Mouse (Mus musculus) forelimb bud, embryonic 11.5 days (tissue): Measurements from ENCODE around the gene Eya2.
A peak's percentile ranks its signal among the peaks of the same experiment; 100 is the strongest.
"Not testable (repeated sequence)": the region's sequence is repeated elsewhere in the genome, so short reads cannot be mapped to it uniquely, and the experiment has no call there.

Source experiments
- DNase-seq: peaks from one replicate; pipeline ENCODE4 v3.0.0-alpha.2; 2012; ENCODE audit warnings: low read depth, low spot score

The Eya2 gene

DNA sequence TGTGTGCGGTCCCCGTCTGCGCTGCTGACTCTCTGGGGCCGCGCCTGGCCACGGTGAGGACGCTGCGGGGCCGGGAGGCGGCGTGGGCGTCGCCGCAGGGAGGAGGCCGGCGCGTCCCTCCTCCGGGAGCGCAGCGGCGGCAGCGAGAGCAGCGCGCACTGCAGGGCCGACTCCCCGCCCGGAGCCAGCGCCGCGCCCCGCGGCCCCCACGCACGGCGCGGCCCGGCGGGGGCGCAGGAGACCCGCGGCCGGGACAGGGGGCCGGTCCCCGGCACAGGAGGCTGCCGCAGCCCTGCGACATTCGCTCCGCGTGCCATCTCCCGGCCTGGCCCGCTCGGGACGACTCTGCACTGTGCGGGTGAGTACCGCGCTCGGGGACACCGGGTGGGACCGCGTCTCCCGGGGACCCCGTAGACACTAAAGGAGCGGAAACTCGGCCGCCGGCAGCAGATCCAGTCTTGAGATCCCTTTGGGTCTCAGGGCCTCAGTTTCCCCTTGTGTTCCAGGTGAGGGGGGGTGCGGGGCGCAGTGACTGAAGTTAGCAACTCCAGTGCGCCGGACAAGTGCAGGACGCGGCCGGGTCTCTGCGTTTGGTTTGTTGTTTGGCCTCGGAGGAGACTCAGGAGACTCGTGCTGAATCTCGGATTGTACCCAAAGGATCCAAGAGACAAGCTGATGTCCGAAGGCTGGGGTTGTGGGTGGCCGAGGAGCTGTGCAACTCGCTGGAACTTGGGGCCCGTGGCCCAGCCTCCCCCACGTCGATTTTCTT lies at the start of gene Eya2:
Gene Eya2 (plus strand): TSS at position 126 of the 769 bp plus-strand sequence.
- no peak for DNase-seq

DNA sequence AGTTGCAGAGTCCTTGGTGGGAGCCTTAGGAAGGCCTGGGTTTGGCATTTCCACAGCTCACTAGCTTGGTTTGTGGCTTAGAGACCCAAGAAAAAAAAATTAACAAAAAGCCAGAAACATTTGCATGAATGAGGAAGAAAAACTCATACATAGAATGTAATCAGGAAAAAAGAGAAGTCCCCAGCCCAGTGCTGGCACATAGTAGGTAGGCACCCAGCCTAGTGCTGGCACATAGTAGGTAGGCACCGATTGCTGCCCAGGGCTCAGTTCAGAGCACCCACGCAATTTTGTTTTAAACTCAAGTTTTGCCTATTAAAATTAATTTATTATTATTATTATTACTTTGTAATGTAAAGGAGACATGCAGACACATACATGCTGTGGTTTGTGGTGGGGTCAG lies 49.1 kb upstream of the Eya2 start:
- DNase-seq, result no peak

DNA sequence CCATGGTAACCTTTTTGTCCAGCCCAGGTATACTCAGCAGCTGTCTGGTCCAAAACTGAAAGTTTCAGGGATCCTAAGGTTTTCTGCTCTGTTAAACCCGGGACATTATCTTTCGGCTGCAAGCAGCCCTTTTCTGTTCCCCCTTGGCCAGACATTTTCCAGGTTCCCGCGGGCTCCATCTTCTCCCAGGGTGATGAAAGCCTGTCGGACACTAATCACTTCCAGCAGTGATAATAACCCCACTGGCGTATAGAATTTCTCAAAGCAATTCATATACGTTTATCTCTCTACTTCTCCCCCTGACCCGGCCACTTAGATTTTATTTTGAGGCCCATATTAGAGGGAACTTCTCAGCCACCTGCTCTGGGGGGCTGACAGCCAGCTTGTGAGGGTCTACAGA lies 48.5 kb upstream of the Eya2 start:
- no peak for DNase-seq

DNA sequence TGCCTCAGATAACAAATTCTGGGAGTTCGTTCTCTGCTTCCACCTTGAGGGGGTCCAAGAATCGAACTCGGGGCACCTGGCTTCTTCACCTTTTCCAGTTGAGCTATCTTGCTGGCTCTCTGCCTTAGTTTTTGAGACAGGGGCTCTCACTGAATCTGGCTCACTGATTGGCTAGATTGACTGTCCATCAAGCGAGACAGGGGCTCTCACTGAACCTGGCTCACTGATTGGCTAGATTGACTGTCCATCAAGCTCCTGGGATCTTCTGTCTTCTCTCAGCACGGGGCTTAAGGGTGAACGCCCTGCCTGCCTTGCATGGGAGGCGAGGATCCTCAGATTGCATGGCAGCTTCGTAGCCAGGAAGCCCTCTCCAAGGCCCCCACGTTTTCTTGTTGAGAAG lies 47.4 kb upstream of the Eya2 start:
- peak; percentile 81 for DNase-seq

DNA sequence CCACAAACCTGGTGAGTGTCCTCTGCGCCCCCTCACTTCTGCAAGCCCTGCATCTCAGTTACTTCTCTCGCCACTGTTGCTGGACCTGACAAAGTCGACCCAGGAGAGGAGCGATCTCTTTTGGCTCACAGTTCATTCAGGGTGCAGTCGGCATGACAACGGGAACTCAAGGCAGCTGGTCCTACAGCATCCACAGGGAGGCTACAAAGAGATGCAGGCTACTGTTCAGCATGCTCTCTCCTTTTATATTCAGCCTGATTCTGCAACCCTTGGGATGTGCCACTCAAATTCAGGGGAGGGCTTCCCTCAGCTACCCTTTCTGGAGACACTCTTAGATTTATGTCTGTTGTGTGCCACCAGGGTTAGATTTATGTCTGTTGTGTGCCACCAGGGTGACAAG lies 46.2 kb upstream of the Eya2 start:
- no peak for DNase-seq

DNA sequence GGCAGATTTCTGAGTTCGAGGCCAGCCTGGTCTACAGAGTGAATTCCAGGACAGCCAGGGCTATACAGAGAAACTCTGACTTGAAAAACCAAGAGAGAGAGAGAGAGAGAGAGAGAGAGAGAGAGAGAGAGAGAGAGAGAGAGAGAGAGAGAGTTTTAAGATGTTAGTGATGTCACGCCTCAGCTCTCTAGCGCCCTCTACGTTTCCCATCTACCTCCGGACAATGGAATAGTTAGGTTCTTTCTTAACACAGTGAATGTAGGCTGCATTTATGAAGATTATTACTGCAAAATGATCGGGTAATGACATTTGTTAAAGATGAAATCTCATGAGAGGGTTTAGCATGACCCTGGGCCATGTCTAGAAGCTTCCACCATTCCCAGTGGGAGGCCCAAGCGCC lies 44.4 kb upstream of the Eya2 start:
- DNase-seq, result not testable (repeated sequence)

DNA sequence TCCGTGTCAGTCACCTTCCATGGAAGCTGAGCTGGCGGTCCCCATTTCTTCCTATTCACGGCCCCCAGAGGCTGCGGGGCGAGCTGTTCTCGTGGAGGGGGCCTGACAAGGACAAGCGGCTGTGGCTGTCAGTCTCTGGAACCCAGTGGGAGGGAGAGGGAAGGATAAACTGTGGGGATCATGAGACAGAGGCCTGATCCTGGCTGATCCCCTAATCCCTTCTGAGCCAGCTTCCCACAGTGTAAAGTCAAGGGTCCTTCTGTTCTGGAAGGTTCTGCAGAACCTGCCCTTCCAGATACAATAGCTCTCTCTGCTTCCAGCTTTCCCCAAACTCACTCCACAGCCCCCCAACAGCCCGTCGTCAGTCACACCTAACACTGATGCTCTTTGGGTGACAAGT lies 40.8 kb upstream of the Eya2 start:
- no peak for DNase-seq

DNA sequence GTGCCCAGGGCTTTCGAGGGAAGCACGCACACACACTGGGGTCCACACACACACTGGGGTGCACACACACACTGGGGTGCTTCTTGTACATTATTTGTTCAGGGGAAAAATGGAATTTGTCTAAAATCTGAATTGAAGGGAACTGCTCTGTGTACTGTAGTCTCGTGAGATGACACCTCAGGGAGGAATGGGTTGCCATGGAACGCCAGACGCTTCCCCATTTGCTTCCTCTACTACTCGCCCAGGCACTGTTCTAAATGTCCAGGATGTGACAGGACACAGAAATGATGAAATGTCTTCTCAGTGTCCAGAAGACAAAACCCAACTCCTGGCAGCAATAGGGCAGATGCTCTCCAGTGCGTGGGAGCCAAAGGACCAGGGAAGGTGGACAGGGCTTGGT lies 37.6 kb upstream of the Eya2 start:
- DNase-seq, result no peak

DNA sequence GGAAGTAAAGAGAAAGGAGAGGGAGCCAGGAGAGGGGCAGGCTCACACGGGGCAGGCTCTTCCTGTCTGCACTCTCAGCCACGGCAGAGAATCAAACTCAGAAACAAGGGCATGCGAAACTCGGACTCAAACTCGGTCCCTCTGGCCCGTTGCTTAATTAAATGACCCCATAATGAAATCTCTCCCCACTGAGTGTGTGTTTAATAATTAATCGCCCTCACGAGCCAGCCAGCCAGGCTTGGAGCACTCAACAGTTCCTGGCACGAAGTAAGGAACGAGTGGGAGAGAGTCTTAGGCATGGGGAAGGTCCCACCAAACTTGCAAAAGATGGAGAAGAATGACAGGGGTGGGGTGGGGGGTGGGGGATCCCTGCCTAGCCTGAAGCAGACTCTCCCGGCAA lies 35.9 kb upstream of the Eya2 start:
- DNase-seq, result no peak

DNA sequence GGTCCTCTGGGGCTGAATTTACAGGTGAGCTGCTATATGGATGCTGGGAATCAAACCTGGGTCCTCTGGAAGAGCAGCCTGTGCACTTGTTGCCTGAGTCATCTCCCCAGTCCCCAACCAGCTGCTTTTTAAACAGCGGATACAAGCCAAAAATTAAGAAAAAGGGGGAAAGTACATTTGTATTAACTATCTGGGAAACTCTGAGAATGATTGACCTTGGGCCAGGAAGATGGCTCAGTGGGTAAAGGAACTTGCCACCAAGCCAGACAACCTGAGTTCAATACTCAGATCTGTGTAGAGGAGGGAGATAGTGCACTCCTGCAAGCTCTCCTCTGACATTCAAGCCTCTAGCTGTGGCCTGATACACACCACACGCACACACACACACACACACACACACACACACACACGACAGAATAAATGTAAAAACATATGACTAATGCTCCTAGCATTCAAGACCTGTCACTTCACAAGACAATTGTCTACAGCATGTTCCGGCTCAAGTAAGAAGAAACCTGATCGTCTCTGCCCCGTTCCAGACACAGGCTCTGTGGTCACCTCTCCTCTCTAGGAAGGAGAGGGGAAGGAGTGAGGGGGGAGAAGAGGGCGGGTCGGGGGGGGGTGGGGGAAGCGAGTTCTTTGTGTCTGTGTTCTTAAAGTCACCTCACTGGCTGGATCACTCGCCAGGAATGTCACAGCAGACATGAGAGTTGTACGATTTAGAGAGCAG lies 35.2 kb upstream of the Eya2 start:
- no peak for DNase-seq

DNA sequence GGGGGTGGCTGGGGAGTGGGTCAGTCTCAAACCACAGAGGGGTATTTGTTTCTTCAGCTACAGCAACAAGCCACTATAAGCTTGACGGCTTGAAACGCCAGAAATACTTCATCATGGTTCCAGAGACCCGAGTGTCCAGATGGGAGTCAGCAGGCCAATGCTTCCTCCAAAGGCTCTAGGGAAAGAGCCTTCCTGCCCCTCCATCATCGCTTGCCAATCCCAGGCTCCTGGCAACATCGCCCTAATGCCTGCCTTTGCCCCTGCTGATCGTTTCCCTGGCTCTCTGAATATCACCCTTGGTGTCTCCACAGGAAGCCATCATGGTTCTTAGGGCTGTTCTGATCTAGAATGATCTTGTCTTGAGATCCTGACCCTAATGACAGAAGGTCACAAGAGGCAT lies 33.0 kb upstream of the Eya2 start:
- DNase-seq, result no peak

DNA sequence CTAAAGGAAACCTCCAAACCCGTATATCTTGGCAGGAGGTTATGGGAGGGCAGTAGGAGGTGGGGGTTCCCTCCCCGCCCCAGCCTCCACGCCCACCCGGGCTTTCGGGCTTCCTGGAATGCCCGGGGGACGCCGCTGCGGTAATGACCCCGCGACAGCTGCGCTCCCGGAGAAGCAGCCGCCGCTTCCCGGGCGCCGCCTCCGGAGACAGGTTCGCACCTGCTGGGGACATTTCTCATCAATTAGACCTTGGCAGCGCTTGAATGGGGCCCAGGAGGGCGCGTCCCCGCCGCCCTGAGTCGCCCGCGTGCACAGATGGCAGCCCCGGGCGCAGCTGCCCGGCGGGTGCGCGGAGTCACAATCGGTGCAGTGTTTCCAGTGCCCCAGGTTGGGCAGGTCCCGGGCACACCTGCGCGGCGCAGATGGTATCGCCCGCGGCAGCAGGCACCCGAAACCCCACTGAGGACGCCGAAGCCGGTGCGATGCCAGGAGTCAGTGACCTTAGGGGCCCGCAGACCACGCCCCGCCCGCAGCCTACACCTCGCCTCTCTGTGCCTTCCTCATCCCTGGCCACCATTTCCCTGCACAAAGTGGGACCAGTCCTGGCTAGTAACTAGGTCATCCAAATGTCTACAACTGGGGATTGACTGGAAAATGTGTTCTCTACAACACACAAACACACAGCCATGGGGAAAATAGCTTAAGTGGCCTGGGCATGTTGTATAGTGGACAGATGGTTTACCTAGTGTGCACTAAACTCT lies 31.4 kb upstream of the Eya2 start:
- peak; percentile 54 for DNase-seq

DNA sequence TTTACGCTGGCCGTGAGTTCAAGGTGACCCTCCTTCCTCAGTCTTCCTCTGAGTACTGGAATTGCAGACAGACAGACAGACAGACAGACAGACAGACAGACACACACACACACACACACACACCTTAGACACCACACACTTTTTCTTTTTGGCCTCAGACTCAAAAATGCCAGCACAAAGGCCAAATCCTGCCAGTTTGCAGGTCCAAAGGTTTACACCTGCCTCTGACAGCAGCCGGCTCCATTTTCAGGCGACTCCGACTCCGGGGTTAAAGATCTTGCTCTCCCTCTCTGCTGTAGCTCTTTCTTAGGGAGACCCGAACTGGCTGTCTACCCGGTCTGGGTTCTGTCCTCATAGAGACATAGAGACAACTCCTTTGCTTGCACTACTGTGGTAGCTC lies 30.7 kb upstream of the Eya2 start:
- DNase-seq, result no peak

DNA sequence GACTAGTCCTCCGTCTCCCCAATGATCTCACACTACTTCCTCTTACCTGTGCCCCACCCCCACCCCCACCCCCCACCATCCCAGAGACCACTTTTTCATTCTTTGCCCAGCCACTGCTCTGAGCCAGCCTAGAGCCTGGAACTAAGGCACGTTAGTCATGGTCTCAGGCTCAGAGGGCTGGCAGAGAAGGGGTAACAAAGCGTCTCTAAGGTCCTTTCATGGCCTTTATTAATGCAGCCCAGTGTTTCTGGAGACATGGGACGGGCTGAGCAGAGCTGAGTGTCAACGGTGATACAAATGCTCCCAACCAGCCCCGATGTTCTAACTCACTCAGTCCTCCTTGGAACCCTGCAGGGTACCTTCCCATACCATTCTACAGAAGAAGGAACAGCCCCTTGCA lies 30.2 kb upstream of the Eya2 start:
- DNase-seq, result no peak

DNA sequence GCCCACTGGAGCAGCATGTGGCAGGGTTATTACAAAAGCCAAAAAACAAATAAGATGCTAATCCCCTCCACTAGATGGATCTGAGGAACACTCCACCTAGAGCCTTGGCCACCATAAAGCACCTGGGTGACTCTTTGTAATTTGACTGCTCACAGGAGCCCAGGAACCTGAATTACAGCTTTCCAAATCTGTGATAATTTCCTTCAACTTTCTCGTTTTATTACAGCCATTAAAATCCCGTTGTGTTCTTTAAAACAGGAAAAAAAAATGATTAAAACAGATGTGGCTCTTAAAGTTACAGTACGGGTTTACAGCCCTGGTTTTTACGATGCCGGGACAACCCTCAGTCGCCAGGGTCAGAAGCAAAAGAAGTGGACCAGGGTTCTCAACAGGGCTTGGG lies 27.9 kb upstream of the Eya2 start:
- peak; percentile 61 for DNase-seq

DNA sequence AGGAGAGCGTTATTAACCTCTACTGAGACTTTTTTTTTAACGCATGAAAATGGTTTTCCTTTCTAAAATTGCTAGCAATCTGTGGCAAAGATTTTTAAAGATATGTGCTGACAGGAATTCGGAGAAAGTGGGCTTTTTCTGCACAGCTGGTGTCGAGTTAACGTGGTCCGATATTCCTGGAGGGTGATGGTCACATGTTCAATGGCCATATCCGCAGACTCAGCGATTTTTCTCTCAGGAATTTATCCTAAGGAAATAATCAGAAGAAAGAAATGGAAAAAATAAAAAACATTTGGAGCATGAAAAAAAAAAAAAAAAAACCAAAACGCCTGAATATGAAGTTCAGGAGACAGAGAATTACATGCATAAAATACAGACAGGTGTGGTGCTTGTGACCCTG lies 27.0 kb upstream of the Eya2 start:
- DNase-seq, result no peak

DNA sequence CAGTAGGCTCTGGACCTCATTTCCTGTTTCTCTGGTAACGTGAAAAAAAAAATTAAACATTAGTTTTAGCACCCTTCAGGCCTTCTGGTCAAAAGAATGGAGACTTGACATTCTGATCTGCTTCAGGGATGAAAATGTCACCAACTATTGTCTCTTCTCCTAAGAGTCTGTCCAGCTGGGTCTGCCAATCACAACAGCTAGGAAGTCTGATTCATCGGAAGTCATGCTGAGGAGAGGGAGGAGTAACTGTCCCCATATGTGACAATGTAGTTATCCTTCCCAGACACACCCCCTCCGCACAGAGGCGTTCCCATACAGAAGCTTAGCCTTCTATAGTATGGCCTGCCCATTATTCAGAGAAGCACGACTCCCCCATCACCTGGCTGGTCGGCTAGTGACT lies 25.9 kb upstream of the Eya2 start:
- no peak for DNase-seq

DNA sequence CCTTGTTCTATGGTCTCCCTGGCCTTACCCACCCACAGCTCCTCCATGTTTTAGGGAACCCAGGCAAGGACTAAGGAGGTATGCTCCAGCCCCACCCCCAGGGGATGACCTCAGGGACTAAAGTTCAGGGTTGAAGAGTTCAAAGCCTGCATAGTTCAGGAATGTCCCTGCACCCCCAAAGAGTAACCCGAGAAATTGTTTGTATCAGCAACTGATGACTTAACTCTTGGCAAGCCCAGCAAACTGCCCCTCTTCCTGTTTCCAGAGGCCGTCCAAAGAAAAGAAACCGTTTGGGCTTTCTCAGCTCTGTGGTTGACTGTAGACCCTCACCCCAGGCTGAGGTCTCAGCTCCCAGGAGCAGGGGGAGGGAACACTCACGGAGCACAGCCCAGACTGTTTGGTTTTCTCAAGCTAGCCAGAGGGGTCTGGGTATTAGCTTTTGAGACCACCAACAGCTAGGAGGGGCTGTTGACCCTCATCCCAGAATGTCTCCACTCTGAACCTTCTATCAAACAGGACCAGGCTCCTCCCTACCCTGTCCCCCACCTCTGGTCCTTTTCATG lies 23.5 kb upstream of the Eya2 start:
- DNase-seq, result no peak

DNA sequence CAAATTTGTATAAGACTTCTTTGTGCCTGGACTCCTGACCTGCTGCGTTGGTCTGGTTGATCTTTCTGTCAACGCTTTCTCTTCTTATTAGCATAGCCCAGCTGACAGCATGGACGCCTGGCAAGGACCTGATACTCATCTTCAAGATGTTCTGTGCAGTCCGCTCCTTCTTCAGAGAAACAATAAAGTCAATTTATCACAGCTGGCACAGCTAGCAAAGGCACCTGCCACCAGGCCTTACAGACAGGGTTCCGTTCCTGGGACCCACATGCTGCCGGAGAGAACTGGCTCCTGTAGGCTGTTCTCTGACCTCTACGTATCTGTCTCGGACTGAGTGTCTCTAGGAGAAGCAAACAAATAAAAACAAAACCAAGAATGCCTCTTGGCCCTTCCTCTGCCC lies 11.8 kb upstream of the Eya2 start:
- no peak for DNase-seq

DNA sequence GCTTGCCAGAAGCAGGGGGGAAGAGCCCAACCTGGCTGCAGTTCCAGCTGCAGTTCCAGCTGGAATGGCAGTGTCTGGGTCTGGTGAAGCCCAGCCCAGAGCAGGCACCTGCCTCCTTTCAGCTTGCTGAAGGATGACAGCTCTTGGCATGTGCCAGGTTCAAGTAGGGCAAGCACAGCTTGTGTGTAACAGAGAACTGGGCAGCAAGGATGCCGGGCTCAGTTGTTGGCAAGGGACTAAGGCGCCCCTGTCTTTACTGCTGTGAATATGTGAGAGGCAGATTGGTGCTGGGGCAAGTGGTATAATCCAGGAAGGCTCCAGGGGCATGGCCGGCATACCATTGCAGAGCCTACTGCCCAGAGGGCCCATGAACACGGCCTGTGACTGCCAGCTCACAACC lies 11.3 kb upstream of the Eya2 start:
- no peak for DNase-seq

DNA sequence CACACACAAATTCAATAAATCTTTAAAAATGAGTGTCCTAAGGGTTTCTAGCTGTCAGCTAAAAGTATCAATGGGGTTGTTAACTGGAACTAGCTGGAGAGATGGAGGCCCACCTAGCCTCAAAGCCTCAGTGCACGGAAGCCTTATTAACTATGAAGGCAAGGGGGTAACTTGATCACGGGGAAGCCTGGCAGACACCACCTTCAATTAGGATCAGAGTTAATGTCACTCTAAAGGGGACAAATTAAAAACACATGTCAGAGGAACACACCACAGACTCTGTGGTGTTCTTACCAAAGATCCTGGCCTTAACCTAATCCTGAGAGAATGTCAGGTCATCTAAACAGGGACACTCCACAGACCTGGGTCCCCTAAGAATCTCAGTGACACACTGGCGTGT lies 10.3 kb upstream of the Eya2 start:
- DNase-seq, result peak; percentile 62

DNA sequence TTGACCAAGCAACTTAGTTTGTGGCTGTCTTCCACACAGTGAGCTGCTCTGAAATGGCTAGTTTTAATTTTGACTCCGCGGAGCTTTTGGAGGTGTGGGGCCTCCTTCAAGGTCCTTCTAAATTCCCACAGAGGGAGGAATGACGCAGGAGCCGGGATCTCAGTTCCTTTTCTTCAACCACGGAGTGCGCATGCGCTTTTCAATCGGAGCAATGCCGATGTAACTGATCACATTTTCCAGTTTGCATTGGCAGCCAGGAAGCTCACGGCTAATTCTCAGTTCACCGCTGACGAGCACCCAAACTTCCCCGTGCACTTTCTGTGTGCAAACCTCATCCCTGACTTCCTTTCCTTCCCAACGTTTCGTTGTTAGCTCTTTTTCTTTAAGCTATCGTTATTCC lies 4.1 kb upstream of the Eya2 start:
- no peak for DNase-seq
